Mouse (Mus musculus) erythroblast, embryonic 14.5 days (primary cell): Measurements from ENCODE around the gene Zc3h12c. TPM values are rescaled to one million over a fixed set of nuclear protein-coding genes. Genes with fewer than 3 reads are reported as not detected.

Source experiments
- H3K27me3 ChIP-seq: 2 replicates; pipeline ENCODE4 v1.6.1; 2012; ENCODE audit warnings: inconsistent platforms; ENCODE audit not compliant: control insufficient read depth
- H3K36me3 ChIP-seq: 2 replicates; pipeline ENCODE4 v1.6.1; 2012; ENCODE audit warnings: mild to moderate bottlenecking, inconsistent platforms; ENCODE audit not compliant: control insufficient read depth
- H3K4me1 ChIP-seq: 2 replicates; pipeline ENCODE4 v1.6.1; 2012; ENCODE audit warnings: inconsistent platforms; ENCODE audit not compliant: control insufficient read depth
- H3K4me3 ChIP-seq: replicated peaks from 2 replicates; pipeline ENCODE3; 2012; ENCODE audit warnings: moderate library complexity, mild to moderate bottlenecking, inconsistent platforms
- H3K9me3 ChIP-seq: 2 replicates; pipeline ENCODE4 v1.6.1; 2012; ENCODE audit warnings: low read length, inconsistent platforms, mixed read lengths; ENCODE audit not compliant: control insufficient read depth
- GATA1 ChIP-seq: IDR thresholded peaks from 2 replicates; pipeline ENCODE4 v1.6.1; 2012; ENCODE audit warnings: low read length, inconsistent platforms, mixed read lengths
- TAL1 ChIP-seq: IDR thresholded peaks from 3 replicates; pipeline ENCODE4 v1.6.1; 2012; ENCODE audit warnings: low read length, inconsistent platforms, mixed read lengths
- polyA plus RNA-seq: library from polyadenylated mRNA; stranded (reverse); fragments of >175 nt; gene quantifications from 2 replicates; pipeline ENCODE4 v1.2.3, GENCODE M21; 2012

Gene Zc3h12c
- polyA plus RNA-seq, 1 experiment, result not detected

DNA sequence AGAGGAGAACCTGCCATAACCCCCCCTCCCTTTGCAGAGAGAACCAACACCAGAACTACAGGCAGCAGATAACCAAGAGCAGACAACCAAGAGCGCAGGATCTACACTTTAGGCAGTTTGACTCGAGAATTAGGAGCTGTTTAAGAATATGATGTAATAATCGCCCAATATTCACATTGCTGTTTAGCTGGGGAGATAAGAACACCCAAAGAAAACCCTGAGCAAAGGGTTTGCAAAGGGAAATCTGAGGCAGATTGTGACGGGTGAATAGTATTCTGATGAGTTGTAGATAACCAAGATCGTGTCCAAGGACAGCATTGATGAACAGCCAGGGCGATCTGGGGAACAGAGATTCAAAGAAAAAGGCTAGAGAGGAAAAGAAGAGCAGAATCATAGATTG lies 2.3 kb upstream of the Zc3h12c start:
- TF ChIP-seq TAL1, result no peak
- no peak for TF ChIP-seq GATA1
- Histone ChIP-seq H3K9me3 (no peaks in the 10 kb centered on the region), H3K4me3 (no peak overlapping the region), H3K36me3 (no peaks in the 10 kb centered on the region), H3K27me3 (peaks cover 65% of the 10 kb centered on the region), H3K4me1 (peaks cover 31% of the 10 kb centered on the region)

DNA sequence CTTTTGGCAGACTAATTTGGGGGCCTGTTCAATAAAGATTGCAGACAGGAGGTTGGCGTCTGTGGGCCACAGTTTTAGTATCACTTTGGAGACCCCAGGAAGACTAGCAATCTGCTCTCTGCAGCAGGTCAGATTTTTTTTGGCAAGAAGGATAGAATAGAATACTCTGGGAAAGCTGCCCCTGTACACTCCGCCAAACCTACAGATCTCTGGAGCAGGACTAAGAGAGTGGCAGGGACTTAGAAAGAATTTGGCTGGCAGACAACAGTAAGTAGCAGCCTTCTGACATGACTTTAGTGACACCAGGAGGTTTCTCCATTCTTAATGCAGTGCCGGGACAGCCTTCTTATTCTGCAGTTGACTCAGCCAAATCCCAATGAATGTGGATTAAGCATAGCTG lies 1.8 kb upstream of the Zc3h12c start:
- peaks cover 26% of the 10 kb centered on the region for H3K4me1 ChIP-seq

DNA sequence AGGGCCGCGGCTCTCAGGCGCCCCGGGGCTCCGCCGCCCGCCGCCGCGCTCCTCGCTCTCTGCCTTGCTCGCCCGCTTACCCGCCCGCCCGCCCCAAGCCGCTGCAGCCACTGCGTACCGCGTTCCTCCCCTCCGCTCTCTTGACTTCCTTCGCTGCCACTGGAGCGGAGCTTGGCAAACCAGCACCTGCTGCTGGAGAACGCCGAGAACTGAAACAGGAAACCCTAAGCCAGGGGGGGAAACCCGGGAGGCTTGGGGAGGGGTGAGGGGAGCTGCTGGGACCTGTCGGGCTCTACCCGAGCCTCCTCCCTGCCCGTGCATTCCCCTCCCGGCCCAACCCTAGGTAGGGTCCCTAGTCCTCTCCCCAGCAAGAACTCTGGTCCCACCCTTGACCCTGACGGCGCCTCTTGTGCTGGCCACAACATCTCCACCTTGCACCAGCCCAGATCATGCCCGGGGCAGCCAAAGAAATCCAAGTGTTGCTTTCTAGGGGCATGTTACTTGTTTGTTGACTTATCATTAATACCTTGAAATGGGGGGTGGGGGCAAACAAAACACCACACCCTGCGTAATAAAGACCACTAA lies 406 bp upstream of the Zc3h12c start:
- peaks cover 65% of the 10 kb centered on the region for H3K27me3 ChIP-seq
- TF ChIP-seq TAL1 (no peak), GATA1 (no peak)
- H3K36me3 ChIP-seq, result no peaks in the 10 kb centered on the region
- H3K4me3 ChIP-seq, result peak overlapping the region; percentile 63
- peaks cover 16% of the 10 kb centered on the region for H3K4me1 ChIP-seq
- H3K9me3 ChIP-seq, result no peaks in the 10 kb centered on the region

More for the DNA sequence above, 1.8 kb upstream of the Zc3h12c start:
- TF ChIP-seq TAL1 (no peak), GATA1 (no peak)
- H3K36me3 ChIP-seq, result no peaks in the 10 kb centered on the region
- no peak overlapping the region for H3K4me3 ChIP-seq
- H3K9me3 ChIP-seq, result no peaks in the 10 kb centered on the region
- peaks cover 65% of the 10 kb centered on the region for H3K27me3 ChIP-seq

DNA sequence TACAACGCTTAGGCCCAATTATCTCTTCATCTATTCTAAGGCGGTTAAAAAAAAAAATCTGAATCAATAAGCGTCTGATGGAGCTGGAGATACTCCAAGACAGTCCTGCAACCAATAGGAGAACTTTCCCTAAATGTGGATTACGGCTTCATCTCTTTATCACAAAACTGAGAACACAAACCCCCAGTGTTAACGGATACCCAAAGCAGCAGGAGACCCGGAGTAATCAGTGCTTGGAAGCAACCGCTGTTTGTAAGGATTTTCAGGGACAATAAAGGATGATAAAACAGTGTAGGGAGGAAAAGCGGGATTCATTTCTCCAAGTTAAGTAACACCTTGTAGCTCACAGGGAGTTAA lies 888 bp downstream of the Zc3h12c start:
- H3K27me3 ChIP-seq, result peaks cover 61% of the 10 kb centered on the region
- H3K9me3 ChIP-seq, result no peaks in the 10 kb centered on the region
- no peaks in the 10 kb centered on the region for H3K36me3 ChIP-seq
- peaks cover 13% of the 10 kb centered on the region for H3K4me1 ChIP-seq
- TF ChIP-seq GATA1 (no peak), TAL1 (no peak)
- H3K4me3 ChIP-seq, result peak overlapping the region; percentile 63

DNA sequence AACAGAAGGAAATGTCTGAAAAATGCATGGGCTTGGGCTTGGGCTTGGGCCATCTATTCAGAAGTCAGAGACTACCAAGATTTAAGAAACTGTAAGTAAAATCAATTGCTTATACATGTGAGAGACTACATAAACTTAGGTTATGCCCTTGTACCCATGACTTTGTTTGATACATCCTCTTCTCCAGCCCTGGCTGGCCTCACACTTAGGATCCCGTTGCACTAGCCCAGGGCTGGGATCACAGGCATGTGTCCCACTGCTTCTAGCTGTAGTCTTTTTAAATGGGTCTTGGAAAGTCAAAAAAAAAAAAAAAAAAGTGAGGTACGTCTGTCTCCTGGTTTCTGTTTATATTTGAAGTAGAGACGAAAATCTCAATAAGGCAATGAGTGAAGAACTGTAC lies 1.3 kb downstream of the Zc3h12c start:
- no peak for TF ChIP-seq TAL1
- TF ChIP-seq GATA1, result no peak

DNA sequence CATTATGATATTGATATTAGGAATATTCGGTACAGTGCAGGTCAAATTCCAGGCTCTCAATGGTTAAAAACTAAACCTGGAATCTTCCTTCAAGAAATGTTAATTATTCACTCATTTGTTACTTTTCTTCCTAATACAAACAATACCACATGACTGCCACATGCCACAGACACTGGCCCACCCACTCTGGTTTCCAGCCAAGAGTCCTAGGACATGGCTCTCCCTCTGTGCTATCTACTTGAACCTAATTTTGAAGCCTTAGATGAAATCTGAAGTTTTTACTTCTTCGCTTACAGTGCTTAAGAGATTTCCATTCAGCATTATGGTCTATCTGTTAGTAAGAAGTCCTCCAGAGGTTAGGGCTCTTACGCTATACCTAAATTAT lies 2.7 kb downstream of the Zc3h12c start:
- Histone ChIP-seq H3K27me3 (peaks cover 44% of the 10 kb centered on the region), H3K4me3 (no peak overlapping the region)

More for the DNA sequence above, 1.3 kb downstream of the Zc3h12c start:
- H3K9me3 ChIP-seq, result no peaks in the 10 kb centered on the region
- peaks cover 13% of the 10 kb centered on the region for H3K4me1 ChIP-seq
- no peak overlapping the region for H3K4me3 ChIP-seq
- H3K27me3 ChIP-seq, result peaks cover 57% of the 10 kb centered on the region
- H3K36me3 ChIP-seq, result no peaks in the 10 kb centered on the region

DNA sequence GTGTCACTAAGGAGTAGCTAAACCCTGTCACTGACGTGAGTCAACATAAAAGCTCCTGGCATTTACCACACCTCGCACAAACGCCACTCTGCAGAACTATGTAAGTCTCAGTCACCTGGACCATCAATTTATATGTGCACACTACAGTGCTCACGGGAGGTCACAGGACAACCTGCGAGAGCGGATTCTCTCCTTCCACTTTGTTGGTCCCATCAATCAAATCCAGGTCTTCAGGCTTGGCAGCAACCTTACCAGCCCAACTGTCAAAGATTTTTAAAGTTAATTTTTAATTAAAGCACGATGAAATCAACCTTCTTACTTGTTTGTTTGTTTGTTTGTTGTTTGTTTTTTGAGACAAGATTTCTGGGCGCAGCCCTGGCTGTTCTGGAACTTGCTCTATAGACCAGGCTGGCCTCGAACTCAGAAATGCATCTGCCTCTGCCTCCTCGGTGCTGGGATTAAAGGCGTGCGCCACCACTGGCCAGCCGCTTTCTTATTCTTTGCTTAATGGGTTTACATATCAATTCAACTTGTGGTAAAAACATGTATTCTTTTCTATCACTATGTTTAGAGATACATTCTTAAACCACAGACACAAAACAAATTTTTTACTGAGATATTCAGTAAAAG lies 3.2 kb downstream of the Zc3h12c start:
- TF ChIP-seq GATA1 (no peak), TAL1 (no peak)
- Histone ChIP-seq H3K4me1 (peaks cover 13% of the 10 kb centered on the region), H3K27me3 (peaks cover 39% of the 10 kb centered on the region), H3K4me3 (no peak overlapping the region), H3K36me3 (no peaks in the 10 kb centered on the region), H3K9me3 (no peaks in the 10 kb centered on the region)

More for the DNA sequence above, 2.7 kb downstream of the Zc3h12c start:
- Histone ChIP-seq H3K9me3 (no peaks in the 10 kb centered on the region), H3K36me3 (no peaks in the 10 kb centered on the region), H3K4me1 (peaks cover 13% of the 10 kb centered on the region)
- TF ChIP-seq TAL1 (no peak), GATA1 (no peak)

DNA sequence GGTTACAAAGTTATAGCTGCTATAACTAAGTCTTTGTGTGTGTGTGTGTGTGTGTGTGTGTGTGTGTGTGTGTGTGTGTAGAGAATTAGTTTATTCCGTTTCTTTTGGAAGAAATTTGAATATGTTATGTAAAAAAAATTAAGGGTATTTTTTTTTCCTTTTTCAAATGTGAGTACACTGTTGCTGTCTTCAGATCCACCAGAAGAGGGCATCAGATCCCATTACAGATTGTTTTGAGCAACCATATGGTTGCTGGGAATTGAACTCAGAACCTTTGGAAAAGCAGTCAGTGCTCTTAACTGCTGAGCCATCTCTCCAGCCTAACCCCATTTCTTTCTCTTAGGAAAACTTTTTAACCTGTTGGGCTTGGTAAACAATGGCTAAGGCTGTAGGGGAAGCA lies 7.9 kb downstream of the Zc3h12c start:
- no peaks in the 10 kb centered on the region for H3K9me3 ChIP-seq
- no peaks in the 10 kb centered on the region for H3K4me1 ChIP-seq
- H3K36me3 ChIP-seq, result no peaks in the 10 kb centered on the region
- H3K4me3 ChIP-seq, result no peak overlapping the region
- TF ChIP-seq TAL1 (no peak), GATA1 (no peak)
- H3K27me3 ChIP-seq, result no peaks in the 10 kb centered on the region

DNA sequence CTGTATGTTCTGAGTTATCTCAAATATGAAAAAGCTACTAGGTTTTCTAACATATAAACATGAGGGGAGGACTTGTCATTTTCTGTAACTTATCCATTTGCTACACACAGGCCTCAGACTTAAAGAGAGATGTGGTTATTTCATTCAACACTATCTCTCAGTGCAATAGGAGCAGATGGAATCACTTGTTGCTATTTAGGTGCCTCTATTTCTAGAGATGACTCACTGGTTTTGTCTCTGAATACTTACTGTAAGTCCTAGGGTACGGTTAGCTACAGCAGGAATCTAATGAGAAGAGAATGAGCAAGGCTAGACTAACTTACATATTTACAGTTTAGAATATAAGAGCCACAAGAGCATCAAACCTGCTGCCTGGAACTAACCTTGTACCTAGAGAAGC lies 9.8 kb downstream of the Zc3h12c start:
- no peak overlapping the region for H3K4me3 ChIP-seq

More for the DNA sequence above, 9.8 kb downstream of the Zc3h12c start:
- H3K36me3 ChIP-seq, result no peaks in the 10 kb centered on the region
- H3K27me3 ChIP-seq, result no peaks in the 10 kb centered on the region
- H3K4me1 ChIP-seq, result no peaks in the 10 kb centered on the region
- no peak for TF ChIP-seq GATA1
- no peak for TF ChIP-seq TAL1
- no peaks in the 10 kb centered on the region for H3K9me3 ChIP-seq
